Mouse (Mus musculus) neural tube, embryonic 12.5 days (tissue): ENCODE results near the gene Slc25a23. TPM values are rescaled to one million over a fixed set of nuclear protein-coding genes. Genes with fewer than 3 reads are reported as not detected.

ENCODE experiments used
- ATAC-seq: fragments of 200-750 bp; cut with Nextera tagmentation; 2 replicates; pipeline ENCODE4 v1.8.0; 2017; ENCODE audit warnings: low read depth, mild to moderate bottlenecking, moderate TSS enrichment, moderate library complexity; ENCODE audit not compliant: low FRiP score
- H3K27ac ChIP-seq: fragments of 300-500 bp; sonication (generic); 2 replicates; pipeline ENCODE4 v1.5.1; 2016
- H3K27me3 ChIP-seq: fragments of 300-500 bp; sonication (generic); replicated peaks from 2 replicates; pipeline ENCODE4 v1.6.1; 2016; ENCODE audit warnings: mild to moderate bottlenecking
- H3K36me3 ChIP-seq: fragments of 300-500 bp; sonication (generic); 2 replicates; pipeline ENCODE4 v1.6.1; 2016; ENCODE audit warnings: mild to moderate bottlenecking
- H3K4me1 ChIP-seq: fragments of 300-500 bp; sonication (generic); 2 replicates; pipeline ENCODE4 v1.6.1; 2016
- H3K4me2 ChIP-seq: fragments of 300-500 bp; sonication (generic); replicated peaks from 2 replicates; pipeline ENCODE4 v1.6.1; 2016; ENCODE audit warnings: mild to moderate bottlenecking
- H3K4me3 ChIP-seq: fragments of 300-500 bp; sonication (generic); 2 replicates; pipeline ENCODE4 v1.5.1; 2016
- H3K9ac ChIP-seq: fragments of 300-500 bp; sonication (generic); 2 replicates; pipeline ENCODE4 v1.6.1; 2016; ENCODE audit warnings: mild to moderate bottlenecking
- H3K9me3 ChIP-seq: fragments of 300-500 bp; sonication (generic); 2 replicates; pipeline ENCODE4 v1.6.1; 2016; ENCODE audit warnings: mild to moderate bottlenecking
- WGBS: fragments of 180-500 bp; shearing (Covaris S2); methylation state at CpG from one replicate; pipeline ENCODE4 v1.1.7; 2016; 5-methylcytosine and 5-hydroxymethylcytosine counted together
- polyA plus RNA-seq: library from polyadenylated mRNA; unstranded; fragments of >200 nt; fragmentation: Nextera tagmentation; extraction: Ambion mirVana; gene quantifications from 2 replicates; pipeline ENCODE4 v1.2.1, GENCODE M21; 2016

Gene Slc25a23
- polyA plus RNA-seq, 1 experiment from 2014 or later = 19.9 TPM

DNA sequence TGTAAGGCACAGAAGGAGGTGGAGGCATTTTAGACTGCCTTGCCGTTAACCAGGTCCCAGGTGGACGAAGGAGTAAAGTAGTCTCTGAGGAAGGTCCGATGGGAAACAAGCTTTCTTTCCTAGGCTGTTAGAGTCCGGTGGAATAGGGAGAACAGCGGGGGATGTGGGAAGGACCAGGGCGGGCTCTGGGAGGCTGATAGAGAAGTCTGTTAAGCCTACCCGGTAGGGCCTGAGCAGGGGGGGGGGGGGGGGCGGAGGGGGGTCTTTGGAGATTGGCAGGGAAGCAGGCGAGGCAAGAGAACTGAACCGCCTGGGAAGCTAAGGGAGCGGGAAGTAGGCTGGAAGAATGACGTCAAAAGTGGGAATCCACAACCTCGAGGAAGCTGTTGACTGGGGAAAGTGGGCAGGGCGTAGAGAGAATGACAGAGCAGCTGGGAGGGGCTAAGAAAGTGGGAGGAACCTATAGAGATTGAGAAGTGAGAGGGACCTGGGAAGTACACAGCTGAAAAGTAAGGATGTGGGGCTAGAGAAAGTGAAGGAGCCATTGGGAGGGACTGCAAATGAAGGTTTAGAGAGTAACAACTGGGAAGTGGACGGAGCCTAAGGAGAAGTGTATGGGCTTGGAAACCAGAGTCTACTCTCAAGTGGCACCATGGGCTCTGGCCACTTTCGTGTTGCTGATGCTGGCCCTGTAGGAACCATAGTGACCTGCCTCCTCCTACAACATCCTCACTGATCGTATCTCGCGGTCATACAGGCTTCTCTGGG, 36.4 kb upstream of the Slc25a23 start:
- Histone ChIP-seq H3K9me3 (0 out of 2 replicates have a peak, but pooled peaks cover 6% of the 10 kb centered on the region), H3K9ac (no peak overlapping the region), H3K4me1 (peaks cover 5% of the 10 kb centered on the region; the same call in 1 of the 2 replicates), H3K27ac (no peak overlapping the region), H3K4me2 (peak overlapping the region; percentile 48), H3K36me3 (no peaks in the 10 kb centered on the region), H3K4me3 (peak overlapping the region; percentile 16; the same call in 1 of the 2 replicates), H3K27me3 (peaks cover 5% of the 10 kb centered on the region)
- ATAC-seq = peak; percentile 80
- WGBS = 3% methylated on average over 19 of the region's 19 CpGs

DNA sequence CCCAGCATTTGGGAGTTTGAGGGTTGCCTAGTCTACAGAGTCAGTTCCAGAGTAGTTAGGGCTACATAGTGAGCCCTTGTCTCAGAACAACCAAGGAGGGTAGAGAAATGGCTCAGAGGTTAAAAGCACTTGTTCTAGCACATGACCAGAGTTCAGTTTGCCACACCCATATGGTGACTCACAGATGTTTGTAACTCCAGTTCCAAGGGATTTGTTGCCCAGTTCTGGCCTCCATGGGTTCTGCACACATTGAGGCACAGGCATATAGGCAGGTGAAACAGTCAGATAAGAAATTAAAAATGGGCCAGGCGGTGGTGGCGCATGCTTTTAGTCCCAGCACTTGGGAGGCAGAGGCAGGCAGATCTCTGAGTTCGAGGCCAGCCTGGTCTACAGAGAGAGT, 34.6 kb upstream of the Slc25a23 start:
- peaks cover 5% of the 10 kb centered on the region for H3K27me3 ChIP-seq
- H3K9ac ChIP-seq = no peak overlapping the region
- H3K4me2 ChIP-seq = no peak overlapping the region
- no peak overlapping the region for H3K4me3 ChIP-seq
- H3K4me1 ChIP-seq = peaks cover 5% of the 10 kb centered on the region; the same call in 1 of the 2 replicates
- H3K9me3 ChIP-seq = 0 out of 2 replicates have a peak, but pooled peaks cover 6% of the 10 kb centered on the region
- no peak overlapping the region for H3K27ac ChIP-seq
- WGBS = 93% methylated on average over 3 of the region's 3 CpGs
- H3K36me3 ChIP-seq = no peaks in the 10 kb centered on the region
- ATAC-seq = no peak

DNA sequence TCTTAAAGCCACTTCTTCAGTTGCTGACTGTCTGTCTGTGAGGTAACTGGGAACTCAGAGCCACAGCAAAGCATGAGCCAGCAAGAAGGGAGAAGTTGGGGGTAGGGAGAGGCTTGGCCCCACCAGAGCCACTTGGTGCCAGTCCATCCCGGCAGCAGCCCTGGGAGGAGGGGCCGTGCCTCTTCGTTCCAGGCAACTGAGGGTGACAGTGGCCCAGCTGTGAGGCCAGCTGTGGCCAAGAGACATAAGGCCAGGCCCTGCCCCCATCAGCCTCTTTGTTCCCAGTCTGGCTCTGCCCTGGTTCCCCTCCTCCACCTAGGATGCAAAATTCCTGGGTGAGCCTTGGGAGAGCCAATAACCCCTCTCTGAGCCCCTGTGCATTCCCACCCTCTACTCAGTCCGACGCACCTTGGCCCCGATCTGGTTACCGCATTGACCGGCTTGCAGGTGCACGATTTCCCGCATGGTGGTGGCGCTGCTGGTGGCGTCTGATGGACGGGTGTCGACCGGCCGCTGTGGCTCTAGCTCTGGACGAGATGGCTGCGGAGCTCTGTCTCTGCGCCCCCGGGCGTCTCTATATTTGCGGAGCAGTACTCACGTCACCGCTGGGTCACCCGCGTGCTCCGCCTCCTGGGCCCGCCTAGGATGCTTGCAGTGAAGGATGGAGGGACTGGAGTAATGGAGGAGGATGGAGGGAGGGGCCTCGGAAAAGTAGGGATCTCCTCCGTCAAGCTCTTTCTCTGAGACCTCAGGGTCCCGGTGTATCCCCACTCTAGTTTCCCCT, 27.6 kb upstream of the Slc25a23 start, which contains the start of gene Tubb4a:
Tubb4a (minus strand) TSS at position 734 of the 784 bp plus-strand sequence.
- Histone ChIP-seq H3K9me3 (0 out of 2 replicates have a peak, but pooled peaks cover 4% of the 10 kb centered on the region), H3K4me1 (peaks cover 18% of the 10 kb centered on the region; the same call in 1 of the 2 replicates), H3K4me2 (peak within 1 kb of the TSS; percentile 59), H3K27ac (no peak within 1 kb of the TSS; the same call in 1 of the 2 replicates), H3K27me3 (no peaks in the 10 kb centered on the region), H3K9ac (peak within 1 kb of the TSS; percentile 61), H3K36me3 (peaks cover 15% of the 10 kb centered on the region; the same call in 1 of the 2 replicates), H3K4me3 (peak within 1 kb of the TSS; percentile 46)
- 2% methylated on average over 31 of the region's 31 CpGs for WGBS
- ATAC-seq = peak; percentile 95

DNA sequence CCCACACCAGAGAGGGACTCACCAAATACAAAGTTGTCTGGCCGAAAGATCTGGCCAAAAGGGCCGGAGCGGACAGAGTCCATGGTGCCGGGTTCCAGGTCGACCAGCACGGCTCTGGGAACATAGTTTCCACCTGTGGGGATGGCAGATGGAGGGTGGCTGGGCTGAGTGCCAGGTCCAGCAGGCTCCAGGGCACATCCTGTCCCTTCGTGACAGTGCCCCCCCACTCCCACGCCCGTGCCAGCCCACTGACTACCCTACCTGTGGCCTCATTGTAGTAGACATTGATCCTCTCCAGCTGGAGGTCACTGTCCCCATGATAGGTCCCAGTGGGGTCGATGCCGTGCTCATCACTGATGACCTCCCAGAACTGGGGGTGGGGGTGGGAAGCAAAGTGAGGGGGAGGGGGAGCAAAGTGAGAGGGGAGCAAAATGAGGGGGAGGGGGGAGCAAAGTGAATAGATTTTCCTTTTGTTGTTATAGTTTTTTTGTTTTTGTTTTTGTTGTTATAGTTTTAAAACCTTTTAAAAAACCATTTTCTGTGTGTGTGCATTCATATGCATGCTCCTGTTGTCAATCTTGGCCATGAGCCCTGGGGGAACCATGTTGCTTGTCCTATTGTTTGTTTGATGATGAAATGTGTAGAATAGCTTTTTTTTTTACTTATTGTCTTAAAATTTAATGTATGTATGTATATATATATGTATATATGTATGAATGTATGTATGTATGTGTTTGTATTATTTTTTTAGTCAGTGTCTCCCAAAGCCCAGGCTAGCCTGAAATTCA, 26.5 kb upstream of the Slc25a23 start:
- H3K9me3 ChIP-seq = no peaks in the 10 kb centered on the region
- no peak for ATAC-seq
- H3K27me3 ChIP-seq = no peaks in the 10 kb centered on the region
- no peak overlapping the region for H3K9ac ChIP-seq
- peak overlapping the region; percentile 59 for H3K4me2 ChIP-seq
- H3K27ac ChIP-seq = no peak overlapping the region
- H3K4me3 ChIP-seq = no peak overlapping the region
- peaks cover 18% of the 10 kb centered on the region; the same call in 1 of the 2 replicates for H3K4me1 ChIP-seq
- WGBS = 88% methylated on average over 11 of the region's 11 CpGs
- H3K36me3 ChIP-seq = peaks cover 24% of the 10 kb centered on the region

DNA sequence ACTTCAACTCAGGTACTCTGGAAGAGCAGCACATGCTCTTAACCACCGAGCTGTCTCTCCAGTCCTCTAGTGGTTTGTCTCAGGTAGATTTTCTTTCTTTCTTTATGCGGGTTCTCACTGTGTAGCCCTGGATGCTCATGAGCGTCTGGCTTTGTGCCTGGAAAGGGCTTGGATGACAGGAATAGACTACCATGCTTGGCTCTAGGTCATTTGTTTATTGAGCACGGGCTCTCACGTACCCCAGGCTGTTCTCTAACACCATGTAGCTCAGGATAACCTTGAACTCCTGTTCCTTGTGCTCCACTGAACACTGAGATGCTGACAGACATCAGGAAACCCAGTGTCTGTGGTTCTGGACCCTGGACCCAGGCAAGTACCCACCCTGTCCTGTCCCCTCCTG, 22.8 kb upstream of the Slc25a23 start:
- Histone ChIP-seq H3K36me3 (peaks cover 40% of the 10 kb centered on the region), H3K27ac (no peak overlapping the region), H3K4me3 (no peak overlapping the region), H3K9ac (no peak overlapping the region), H3K9me3 (no peaks in the 10 kb centered on the region), H3K4me2 (no peak overlapping the region), H3K4me1 (peaks cover 18% of the 10 kb centered on the region; the same call in 1 of the 2 replicates), H3K27me3 (no peaks in the 10 kb centered on the region)
- WGBS = 92% methylated on average over 5 of the region's 5 CpGs
- ATAC-seq = no peak

DNA sequence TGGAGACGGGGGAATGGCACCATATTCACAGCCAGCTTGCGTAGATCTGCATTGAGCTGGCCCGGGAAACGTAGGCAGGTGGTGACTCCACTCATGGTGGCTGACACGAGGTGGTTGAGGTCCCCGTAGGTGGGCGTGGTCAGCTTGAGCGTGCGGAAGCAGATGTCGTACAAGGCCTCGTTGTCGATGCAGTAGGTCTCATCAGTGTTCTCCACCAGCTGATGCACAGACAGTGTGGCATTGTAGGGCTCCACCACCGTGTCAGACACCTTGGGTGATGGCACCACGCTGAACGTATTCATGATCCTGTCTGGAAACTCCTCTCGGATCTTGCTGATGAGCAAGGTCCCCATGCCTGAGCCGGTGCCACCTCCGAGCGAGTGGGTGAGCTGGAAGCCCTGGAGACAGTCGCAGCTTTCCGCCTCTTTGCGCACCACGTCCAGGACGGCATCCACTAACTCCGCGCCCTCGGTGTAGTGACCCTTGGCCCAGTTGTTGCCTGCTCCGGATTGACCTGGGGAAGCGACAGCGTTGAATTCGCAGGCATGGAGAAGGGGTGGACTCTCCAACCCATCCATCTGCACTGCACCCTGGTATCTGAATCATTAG, 21.7 kb upstream of the Slc25a23 start:
- 94% methylated on average over 31 of the region's 31 CpGs for WGBS
- H3K4me2 ChIP-seq = no peak overlapping the region
- peaks cover 40% of the 10 kb centered on the region for H3K36me3 ChIP-seq
- no peak for ATAC-seq
- no peaks in the 10 kb centered on the region for H3K27me3 ChIP-seq
- H3K4me3 ChIP-seq = no peak overlapping the region
- H3K9ac ChIP-seq = no peak overlapping the region
- no peaks in the 10 kb centered on the region for H3K9me3 ChIP-seq
- H3K27ac ChIP-seq = no peak overlapping the region
- H3K4me1 ChIP-seq = peaks cover 9% of the 10 kb centered on the region; the same call in 1 of the 2 replicates

DNA sequence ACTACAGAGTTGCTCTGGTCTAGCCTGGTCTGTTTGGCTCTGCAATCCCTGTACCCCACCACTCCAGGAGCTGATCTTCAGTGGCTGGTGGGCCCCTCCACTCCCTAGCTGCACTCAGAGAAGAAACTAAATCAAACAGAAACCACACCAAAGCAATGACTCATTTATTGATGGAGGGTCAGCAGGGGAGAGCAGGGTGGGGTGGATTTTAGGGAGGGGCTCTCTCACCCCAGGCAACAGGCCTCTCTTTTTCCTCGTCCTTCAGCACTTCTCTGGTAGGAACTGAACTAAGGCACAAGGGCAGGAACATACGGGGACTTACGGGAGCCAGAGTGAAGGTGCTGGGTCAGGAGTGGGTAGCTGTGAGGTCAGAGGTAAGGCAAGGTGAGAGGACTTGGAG, 20.3 kb upstream of the Slc25a23 start:
- 70% methylated on average over 3 of the region's 3 CpGs for WGBS
- no peak overlapping the region for H3K27ac ChIP-seq
- H3K9ac ChIP-seq = no peak overlapping the region
- no peak overlapping the region for H3K4me3 ChIP-seq
- no peak for ATAC-seq
- H3K9me3 ChIP-seq = no peaks in the 10 kb centered on the region
- peaks cover 40% of the 10 kb centered on the region for H3K36me3 ChIP-seq
- H3K4me1 ChIP-seq = 0 out of 2 replicates have a peak, but pooled peaks cover 5% of the 10 kb centered on the region
- H3K4me2 ChIP-seq = no peak overlapping the region
- no peaks in the 10 kb centered on the region for H3K27me3 ChIP-seq

DNA sequence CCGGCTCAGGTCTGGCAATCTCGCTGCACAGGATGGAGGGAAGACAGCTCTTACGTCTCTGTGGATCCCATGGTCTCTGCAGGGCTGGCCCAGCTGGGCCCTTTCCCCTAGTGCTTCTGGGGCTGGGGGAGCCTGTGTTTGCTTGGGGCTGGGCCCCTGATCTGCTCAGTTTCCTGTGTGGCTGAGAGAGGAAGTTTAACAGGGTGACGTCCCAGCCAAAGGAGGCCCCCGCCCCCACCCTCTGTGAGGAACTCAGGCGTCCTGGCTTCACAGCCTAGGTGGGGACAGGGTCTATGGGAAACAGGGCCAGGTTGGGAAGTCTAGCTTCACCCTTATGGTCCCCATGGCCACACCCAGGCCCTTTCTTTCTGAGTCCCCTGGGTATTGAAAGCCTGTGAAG, 18.7 kb upstream of the Slc25a23 start, which contains the start of gene Dennd1c:
Dennd1c (minus strand) TSS at position 179 of the 400 bp plus-strand sequence.
- Histone ChIP-seq H3K4me2 (no peak within 1 kb of the TSS), H3K36me3 (peaks cover 29% of the 10 kb centered on the region), H3K4me3 (no peak within 1 kb of the TSS), H3K4me1 (no peaks in the 10 kb centered on the region), H3K9ac (no peak within 1 kb of the TSS), H3K9me3 (no peaks in the 10 kb centered on the region), H3K27me3 (no peaks in the 10 kb centered on the region), H3K27ac (no peak within 1 kb of the TSS)
- 62% methylated on average over 6 of the region's 6 CpGs for WGBS
- 0 out of 2 replicates have a peak, but pooled peaks have one; percentile 23 for ATAC-seq

DNA sequence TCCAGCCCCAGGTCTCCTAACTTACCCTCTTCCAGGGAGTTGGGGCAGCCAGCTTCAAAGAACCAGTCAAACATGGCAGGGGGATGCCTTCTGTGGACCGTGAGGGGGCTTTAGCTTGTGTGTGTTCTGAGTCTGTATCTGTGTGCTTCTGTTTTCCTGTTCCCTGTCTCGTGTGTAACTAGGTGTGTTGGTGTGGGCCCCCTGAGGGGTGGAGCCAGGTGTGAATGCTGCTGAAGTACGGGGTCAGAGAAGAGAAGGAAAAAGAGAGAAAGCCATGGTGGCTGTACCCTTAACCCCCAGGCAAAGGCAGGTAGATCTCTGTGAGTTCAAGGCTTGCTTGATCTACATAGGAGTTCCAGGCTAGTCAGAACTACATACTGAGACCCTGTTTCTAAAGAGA, 17.3 kb upstream of the Slc25a23 start:
- Histone ChIP-seq H3K9ac (no peak overlapping the region), H3K36me3 (peaks cover 24% of the 10 kb centered on the region), H3K4me2 (no peak overlapping the region), H3K27me3 (no peaks in the 10 kb centered on the region), H3K9me3 (no peaks in the 10 kb centered on the region), H3K4me1 (no peaks in the 10 kb centered on the region), H3K27ac (no peak overlapping the region), H3K4me3 (no peak overlapping the region)
- WGBS = 62% methylated on average over 3 of the region's 3 CpGs
- no peak for ATAC-seq

DNA sequence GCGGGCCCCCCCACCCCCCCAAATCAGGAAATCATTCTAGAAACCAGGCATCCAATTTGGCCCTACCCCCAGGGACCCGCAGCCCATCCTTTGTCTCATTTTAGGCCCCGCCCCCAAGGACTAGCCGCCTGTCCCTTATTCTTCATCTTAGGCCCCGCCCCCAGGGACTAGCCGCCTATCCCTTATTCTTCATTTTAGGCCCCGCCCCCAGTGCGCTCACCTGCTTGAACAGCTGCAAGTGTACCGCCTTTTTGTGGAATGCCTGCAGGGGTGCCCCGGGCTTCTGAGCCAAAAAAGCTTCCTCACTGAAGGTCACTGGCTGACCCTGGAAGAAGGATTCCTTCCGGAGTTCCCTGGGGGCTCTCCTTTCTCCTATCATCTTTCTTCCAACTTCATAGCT, 11.0 kb upstream of the Slc25a23 start:
- H3K27me3 ChIP-seq = no peaks in the 10 kb centered on the region
- ATAC-seq = peak; percentile 34
- peak overlapping the region; percentile 44 for H3K4me2 ChIP-seq
- peak overlapping the region; percentile 7; the same call in 1 of the 2 replicates for H3K4me3 ChIP-seq
- no peak overlapping the region for H3K27ac ChIP-seq
- no peak overlapping the region; the same call in 1 of the 2 replicates for H3K9ac ChIP-seq
- H3K9me3 ChIP-seq = no peaks in the 10 kb centered on the region
- 3% methylated on average over 11 of the region's 11 CpGs for WGBS
- no peaks in the 10 kb centered on the region; the same call in none of the 2 replicates for H3K4me1 ChIP-seq
- H3K36me3 ChIP-seq = no peaks in the 10 kb centered on the region

DNA sequence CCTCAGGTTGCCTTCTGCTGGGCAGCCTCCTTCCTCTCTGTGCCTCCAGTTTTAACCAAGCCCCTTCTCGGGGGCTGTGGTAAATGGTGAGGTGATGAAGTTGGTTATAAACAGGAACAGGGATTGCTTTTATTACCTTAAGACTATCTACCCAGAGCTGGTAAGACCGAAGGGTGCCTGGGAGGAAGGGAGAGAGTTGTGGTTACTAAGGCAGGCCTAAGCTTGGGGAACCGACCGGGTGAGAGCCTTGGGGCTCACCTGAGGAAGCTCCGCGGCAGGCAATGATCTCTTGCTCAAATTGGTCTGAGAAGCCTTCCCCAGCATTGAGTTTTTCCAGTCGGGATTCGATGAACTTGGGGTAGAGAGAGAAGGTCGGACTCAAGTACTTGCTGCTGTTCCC, 10.6 kb upstream of the Slc25a23 start:
- Histone ChIP-seq H3K27me3 (no peaks in the 10 kb centered on the region), H3K9me3 (no peaks in the 10 kb centered on the region), H3K9ac (peak overlapping the region; percentile 9; the same call in 1 of the 2 replicates), H3K4me2 (peak overlapping the region; percentile 44), H3K36me3 (no peaks in the 10 kb centered on the region), H3K27ac (no peak overlapping the region), H3K4me1 (no peaks in the 10 kb centered on the region; the same call in none of the 2 replicates), H3K4me3 (peak overlapping the region; percentile 7; the same call in 1 of the 2 replicates)
- peak; percentile 19; the same call in 1 of the 2 replicates for ATAC-seq
- 7% methylated on average over 9 of the region's 9 CpGs for WGBS
